Mouse (Mus musculus) lung, embryonic 14.5 days (tissue): Measurements from ENCODE around the gene Evi5. TPM values are rescaled to one million over a fixed set of nuclear protein-coding genes. Genes with fewer than 3 reads are reported as not detected.

ENCODE experiments used
- ATAC-seq: fragments of 200-750 bp; cut with Nextera tagmentation; 2 replicates; pipeline ENCODE4 v1.8.0; 2017; ENCODE audit warnings: mild to moderate bottlenecking, moderate TSS enrichment, moderate library complexity; ENCODE audit not compliant: insufficient read depth
- DNase-seq: peaks from one replicate; pipeline ENCODE4 v3.0.0-alpha.2; 2015
- H3K27ac ChIP-seq: fragments of 300-500 bp; sonication (generic); 2 replicates; pipeline ENCODE4 v1.5.1; 2014; ENCODE audit warnings: low read depth, mild to moderate bottlenecking, moderate library complexity
- H3K27me3 ChIP-seq: fragments of 300-500 bp; sonication (generic); 2 replicates; pipeline ENCODE4 v1.6.1; 2014; ENCODE audit warnings: low read length, control low read depth; ENCODE audit not compliant: insufficient read depth
- H3K36me3 ChIP-seq: fragments of 300-500 bp; sonication (generic); 2 replicates; pipeline ENCODE4 v1.6.1; 2014; ENCODE audit warnings: control low read depth; ENCODE audit not compliant: insufficient read depth
- H3K4me1 ChIP-seq: fragments of 300-500 bp; sonication (generic); 2 replicates; pipeline ENCODE4 v1.6.1; 2014; ENCODE audit warnings: antibody characterized with exemption, control low read depth; ENCODE audit not compliant: insufficient read depth
- H3K4me2 ChIP-seq: fragments of 300-500 bp; sonication (generic); 2 replicates; pipeline ENCODE4 v1.6.1; 2014; ENCODE audit warnings: mild to moderate bottlenecking
- H3K4me3 ChIP-seq: fragments of 300-500 bp; sonication (generic); 2 replicates; pipeline ENCODE4 v1.5.1; 2014; ENCODE audit warnings: low read depth, low read length
- H3K9ac ChIP-seq: fragments of 300-500 bp; sonication (generic); 2 replicates; pipeline ENCODE4 v1.6.1; 2014
- H3K9me3 ChIP-seq: fragments of 300-500 bp; sonication (generic); 2 replicates; pipeline ENCODE4 v1.6.1; 2016; ENCODE audit warnings: low read depth, low read length, control low read depth
- CTCF ChIP-seq: IDR thresholded peaks from 2 replicates; pipeline ENCODE4 v1.5.1; 2016; ENCODE audit warnings: antibody characterized with exemption, low read depth
- WGBS: fragments of 180-500 bp; shearing (Covaris S2); extraction: QIAGEN DNeasy Blood & Tissue Kit; methylation state at CpG from one replicate; pipeline ENCODE4 v1.1.7; 2014; 5-methylcytosine and 5-hydroxymethylcytosine counted together
- polyA plus RNA-seq: library from polyadenylated mRNA; unstranded; fragments of >200 nt; fragmentation: Nextera tagmentation; extraction: Ambion mirVana; gene quantifications from 2 replicates; pipeline ENCODE4 v1.2.1, GENCODE M21; 2014

Evi5 gene
- polyA plus RNA-seq, 1 experiment from 2014 or later: 60.7 TPM

- Histone ChIP-seq H3K9me3 (no peaks in the 10 kb centered on the region), H3K9ac (no peak overlapping the region), H3K4me3 (no peak overlapping the region), H3K27me3 (no peaks in the 10 kb centered on the region), H3K36me3 (peaks cover 6% of the 10 kb centered on the region; the same call in 1 of the 2 replicates), H3K27ac (no peak overlapping the region), H3K4me2 (no peak overlapping the region), H3K4me1 (0 out of 2 replicates have a peak, but pooled peaks cover 5% of the 10 kb centered on the region)
- 29% methylated on average over 9 of the region's 9 CpGs for WGBS
- DNase-seq (peak; percentile 86), ATAC-seq (peak; percentile 69)
- TF ChIP-seq CTCF: no peak
These were observed 125.5 kb downstream of the Evi5 start for GRCm38 (mm10) chr5:107749229-107749916.

GRCm38 (mm10) chr5:107739023-107739422 lies 135.9 kb downstream of the Evi5 start:
- no peak for ATAC-seq
- TF ChIP-seq CTCF: no peak
- 94% methylated on average over 5 of the region's 5 CpGs for WGBS

DNA sequence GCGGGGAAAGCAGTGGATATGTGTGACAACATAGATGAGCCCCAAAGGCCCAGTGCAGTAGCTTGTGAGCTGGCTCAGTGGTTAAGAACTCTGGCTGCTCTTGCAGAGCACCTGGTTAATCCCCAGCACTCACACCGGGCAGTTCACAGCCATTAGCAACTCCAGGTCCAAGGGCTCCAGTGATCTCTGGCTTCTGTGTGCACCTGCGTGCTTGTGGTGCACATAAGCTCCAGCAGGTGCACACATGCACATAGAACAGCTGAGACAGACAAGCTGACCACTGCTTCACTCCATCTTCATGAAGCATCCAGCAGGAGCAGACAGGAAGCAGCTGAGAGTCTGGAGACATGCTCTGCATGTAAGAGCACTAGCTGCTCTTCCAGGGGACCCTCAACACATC lies 136.6 kb downstream of the Evi5 start:
- 65% methylated on average over 3 of the region's 3 CpGs for WGBS
- no peak overlapping the region for H3K9ac ChIP-seq
- H3K4me2 ChIP-seq: no peak overlapping the region
- DNase-seq (no peak), ATAC-seq (no peak)
- no peaks in the 10 kb centered on the region; the same call in 1 of the 2 replicates for H3K27me3 ChIP-seq
- no peak overlapping the region for H3K27ac ChIP-seq
- no peak for TF ChIP-seq CTCF
- H3K9me3 ChIP-seq: no peaks in the 10 kb centered on the region
- no peaks in the 10 kb centered on the region for H3K36me3 ChIP-seq
- H3K4me1 ChIP-seq: no peaks in the 10 kb centered on the region
- no peak overlapping the region for H3K4me3 ChIP-seq

More at GRCm38 (mm10) chr5:107739023-107739422, 135.9 kb downstream of the Evi5 start:
- no peak overlapping the region for H3K4me3 ChIP-seq
- H3K36me3 ChIP-seq: no peaks in the 10 kb centered on the region
- H3K27ac ChIP-seq: no peak overlapping the region
- DNase-seq: no peak
- no peaks in the 10 kb centered on the region for H3K4me1 ChIP-seq
- no peak overlapping the region for H3K4me2 ChIP-seq
- no peaks in the 10 kb centered on the region for H3K27me3 ChIP-seq
- no peaks in the 10 kb centered on the region for H3K9me3 ChIP-seq
- no peak overlapping the region for H3K9ac ChIP-seq

GRCm38 (mm10) chr5:107736171-107736570 lies 138.7 kb downstream of the Evi5 start:
- Histone ChIP-seq H3K4me1 (no peaks in the 10 kb centered on the region), H3K9me3 (no peaks in the 10 kb centered on the region), H3K4me2 (no peak overlapping the region), H3K27me3 (peaks cover 11% of the 10 kb centered on the region), H3K9ac (no peak overlapping the region), H3K4me3 (no peak overlapping the region), H3K36me3 (no peaks in the 10 kb centered on the region), H3K27ac (no peak overlapping the region)
- DNase-seq: no peak
- ATAC-seq: no peak
- TF ChIP-seq CTCF: no peak
- 58% methylated on average over 5 of the region's 5 CpGs for WGBS

GRCm38 (mm10) chr5:107731844-107732243 lies 143.1 kb downstream of the Evi5 start:
- Histone ChIP-seq H3K9ac (no peak overlapping the region), H3K4me1 (no peaks in the 10 kb centered on the region), H3K27ac (no peak overlapping the region), H3K4me2 (no peak overlapping the region), H3K36me3 (no peaks in the 10 kb centered on the region), H3K4me3 (no peak overlapping the region), H3K27me3 (peaks cover 40% of the 10 kb centered on the region), H3K9me3 (no peaks in the 10 kb centered on the region)
- no peak for TF ChIP-seq CTCF
- 30% methylated on average over 2 of the region's 2 CpGs for WGBS
- ATAC-seq: no peak
- DNase-seq: no peak

GRCm38 (mm10) chr5:107731408-107731807 lies 143.5 kb downstream of the Evi5 start:
- Histone ChIP-seq H3K4me1 (no peaks in the 10 kb centered on the region), H3K4me3 (no peak overlapping the region), H3K9me3 (no peaks in the 10 kb centered on the region), H3K27ac (no peak overlapping the region), H3K9ac (no peak overlapping the region), H3K36me3 (no peaks in the 10 kb centered on the region), H3K27me3 (peaks cover 44% of the 10 kb centered on the region), H3K4me2 (no peak overlapping the region)
- DNase-seq: no peak
- no peak for ATAC-seq
- no peak for TF ChIP-seq CTCF
- WGBS: 41% methylated on average over 3 of the region's 3 CpGs

GRCm38 (mm10) chr5:107727007-107727402 lies 147.9 kb downstream of the Evi5 start:
- H3K27me3 ChIP-seq: peaks cover 79% of the 10 kb centered on the region
- H3K36me3 ChIP-seq: no peaks in the 10 kb centered on the region
- H3K4me2 ChIP-seq: peak overlapping the region; percentile 60
- H3K27ac ChIP-seq: no peak overlapping the region
- 25% methylated on average over 12 of the region's 12 CpGs for WGBS
- DNase-seq: no peak
- no peak overlapping the region for H3K9ac ChIP-seq
- ATAC-seq: no peak
- peaks cover 7% of the 10 kb centered on the region; the same call in 1 of the 2 replicates for H3K4me1 ChIP-seq
- no peaks in the 10 kb centered on the region for H3K9me3 ChIP-seq
- no peak for TF ChIP-seq CTCF
- peak overlapping the region; percentile 26 for H3K4me3 ChIP-seq
